Mouse (Mus musculus): ENCODE data around the gene Fam196b.

Fam196b gene

DNA sequence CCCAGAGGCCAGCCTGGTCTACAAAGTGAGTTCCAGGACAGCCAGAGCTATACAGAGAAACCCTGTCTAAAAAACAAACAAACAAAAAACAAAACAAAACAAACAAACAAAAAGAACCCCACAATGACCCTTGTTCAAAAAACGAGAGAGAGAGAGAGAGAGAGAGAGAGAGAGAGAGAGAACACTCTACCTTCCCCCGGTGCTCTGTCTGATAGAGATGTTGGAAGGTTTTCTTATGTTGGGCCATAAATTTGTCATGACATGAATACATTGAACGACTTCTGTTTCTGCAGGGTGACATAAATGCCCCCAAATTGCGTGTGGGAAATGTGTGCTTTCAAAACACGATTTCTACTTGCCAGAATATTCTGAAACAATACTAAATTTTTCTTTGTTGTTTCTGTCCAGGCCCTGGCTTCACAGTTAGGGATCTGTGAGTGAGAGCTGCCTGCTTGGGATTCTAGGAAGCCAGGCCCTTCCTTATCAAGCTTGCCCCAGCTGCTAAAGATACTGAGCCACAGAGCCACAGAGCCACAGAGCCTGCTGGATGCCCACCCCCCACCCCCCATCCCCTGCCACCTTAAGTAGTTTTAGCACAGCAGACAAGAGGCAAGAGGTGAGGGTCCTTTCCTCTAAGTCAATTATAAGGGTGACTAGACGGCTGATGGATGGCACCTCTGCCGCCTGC lies 17.9 kb downstream of the Fam196b start:
- DNase-seq (ENCODE audit: low spot score), result no peak

DNA sequence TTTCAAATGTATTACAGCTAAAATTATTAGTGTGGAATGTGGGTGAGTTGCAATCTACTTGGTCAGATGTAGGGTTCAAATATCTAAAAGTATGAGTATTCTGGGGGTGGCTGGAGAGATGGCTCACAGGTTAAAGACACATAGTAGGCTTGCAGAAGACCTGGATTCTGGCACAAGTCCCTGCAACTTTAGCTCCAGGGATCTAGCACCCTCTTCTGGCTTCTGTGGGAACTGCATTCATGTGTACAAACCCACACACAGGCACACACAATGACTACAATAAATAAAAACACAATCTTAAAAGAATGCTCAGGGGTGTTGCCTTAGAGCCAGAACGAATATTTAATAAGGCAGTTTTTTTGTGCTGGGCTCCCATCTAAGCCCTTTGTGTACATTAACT lies 23.3 kb downstream of the Fam196b start:
- DNase-seq (ENCODE audit: low spot score), result no peak

DNA sequence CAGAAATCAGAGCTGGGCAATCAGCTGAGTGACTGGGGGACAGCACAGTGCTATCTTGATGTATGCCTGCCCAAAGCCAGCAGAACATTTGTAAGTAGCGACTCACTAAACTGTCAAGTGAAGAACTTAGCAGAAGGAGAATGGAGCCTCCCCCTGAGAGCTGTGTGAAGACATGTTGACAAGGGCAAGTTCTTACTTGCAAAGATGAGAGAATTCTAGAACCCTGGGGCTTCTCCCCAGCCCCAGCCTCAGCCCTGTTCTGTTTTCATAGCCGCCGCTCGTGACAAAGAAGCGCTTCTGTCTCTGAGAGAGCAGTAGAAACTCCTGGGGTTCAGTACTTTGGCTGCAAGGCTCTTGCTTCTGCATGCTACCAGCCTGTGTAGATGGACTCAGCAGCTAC lies 25.1 kb downstream of the Fam196b start:
- DNase-seq (ENCODE audit: low spot score), result no peak

DNA sequence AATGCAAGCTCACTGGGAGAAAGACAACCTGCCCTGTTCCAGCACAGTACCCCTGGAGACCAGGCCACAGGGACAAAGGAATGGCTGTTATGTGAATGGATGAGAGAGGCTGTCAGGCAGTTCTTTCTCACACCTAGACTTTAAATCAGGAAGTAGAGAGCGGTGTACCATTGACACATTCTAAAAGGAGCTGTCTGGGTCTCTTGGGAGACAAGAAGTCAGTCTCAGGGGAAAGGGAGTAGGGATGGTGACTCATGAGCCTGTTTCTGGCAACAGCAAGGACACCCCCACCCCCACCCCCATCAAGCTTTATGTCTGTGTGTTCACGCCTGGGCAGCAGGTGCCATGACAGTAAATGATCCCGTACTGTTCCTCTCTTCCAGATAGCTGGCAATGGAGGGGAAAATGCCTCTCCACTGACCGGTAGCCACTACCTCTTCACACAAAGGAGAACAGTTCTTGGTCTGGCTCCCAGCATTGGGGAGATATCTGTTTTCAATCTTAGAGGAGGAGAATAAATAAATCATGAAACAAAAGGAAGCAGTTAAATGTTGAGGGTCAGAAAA lies 29.2 kb downstream of the Fam196b start:
- DNase-seq (ENCODE audit: low spot score), result no peak

DNA sequence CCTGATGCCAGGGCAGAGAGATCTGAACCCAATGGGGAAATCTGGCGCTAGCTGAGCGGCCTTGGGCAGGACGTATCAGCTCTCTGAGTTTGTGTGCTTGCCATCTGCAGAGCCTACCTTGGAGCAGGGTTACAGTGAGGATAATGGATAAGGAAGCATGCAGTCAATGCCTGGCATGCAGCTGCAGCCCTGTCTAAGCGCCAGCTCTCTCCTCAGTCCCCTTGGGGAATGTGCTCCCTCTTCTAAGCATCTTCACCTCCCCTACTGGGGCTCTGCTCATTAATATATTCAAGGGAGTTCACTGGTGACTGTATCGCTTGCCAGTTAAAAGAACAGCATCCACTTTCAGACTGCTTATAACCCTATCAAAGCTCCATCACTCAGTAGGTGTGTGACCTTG lies 29.7 kb downstream of the Fam196b start:
- no peak for DNase-seq (ENCODE audit: low spot score)

DNA sequence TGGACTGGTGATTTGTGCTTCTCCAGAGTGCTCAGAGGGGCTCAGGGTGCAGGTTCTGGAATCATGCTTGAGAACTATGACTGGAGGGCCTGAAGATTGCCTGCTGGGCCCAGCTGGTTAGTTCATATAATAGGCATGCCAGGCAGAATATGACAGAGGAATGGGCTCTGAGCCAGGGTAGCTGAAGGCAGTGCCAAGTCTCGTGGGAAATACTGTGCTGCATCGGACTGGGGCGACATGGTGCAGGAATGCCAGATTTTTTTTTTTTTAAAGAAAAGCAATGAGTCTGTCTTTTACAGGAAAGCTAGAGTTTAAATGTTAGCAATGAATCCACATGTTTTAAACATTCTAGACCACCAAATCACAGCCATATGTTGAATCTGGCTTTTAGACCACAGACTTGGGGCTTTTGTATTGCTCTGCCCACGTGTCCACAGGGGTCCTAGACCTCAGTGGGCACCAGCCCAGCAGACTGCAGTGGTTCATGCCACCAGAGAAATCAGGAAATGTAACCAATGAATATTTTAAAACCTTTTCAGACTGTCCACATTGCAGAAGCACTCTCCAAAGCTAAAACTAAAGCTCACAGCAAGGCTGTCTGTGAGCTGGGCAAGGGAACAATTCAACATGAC lies 33.8 kb downstream of the Fam196b start:
- DNase-seq (ENCODE audit: low spot score), result no peak

DNA sequence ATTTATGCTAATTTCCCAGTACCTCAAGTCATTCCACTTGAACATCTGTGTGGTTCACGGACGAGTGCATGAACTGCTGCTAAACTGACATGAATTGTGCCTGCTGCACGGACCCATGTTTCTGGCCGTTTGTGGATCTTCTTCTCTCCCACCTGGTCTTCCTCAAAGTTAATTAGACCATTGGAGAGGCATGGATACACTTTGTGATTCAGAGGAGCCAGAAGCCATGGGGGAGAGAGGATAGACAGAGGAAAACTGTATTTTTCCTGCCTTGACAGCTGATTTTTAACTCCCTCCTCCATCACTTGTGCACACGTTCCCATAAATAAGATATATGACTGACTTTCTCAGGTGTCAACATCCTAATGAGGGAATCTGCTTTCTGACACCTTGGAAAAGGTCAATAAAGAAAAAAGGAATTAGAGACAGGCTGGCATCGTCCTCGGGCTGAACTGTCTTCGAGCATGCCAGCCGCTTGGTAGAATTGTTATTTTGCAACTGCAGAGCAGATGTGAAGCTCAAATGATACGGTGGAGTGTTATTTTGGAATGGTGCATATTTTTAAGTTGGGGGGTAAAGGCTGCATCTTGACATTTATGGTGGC lies 34.9 kb downstream of the Fam196b start:
- DNase-seq (ENCODE audit: low spot score), result no peak

DNA sequence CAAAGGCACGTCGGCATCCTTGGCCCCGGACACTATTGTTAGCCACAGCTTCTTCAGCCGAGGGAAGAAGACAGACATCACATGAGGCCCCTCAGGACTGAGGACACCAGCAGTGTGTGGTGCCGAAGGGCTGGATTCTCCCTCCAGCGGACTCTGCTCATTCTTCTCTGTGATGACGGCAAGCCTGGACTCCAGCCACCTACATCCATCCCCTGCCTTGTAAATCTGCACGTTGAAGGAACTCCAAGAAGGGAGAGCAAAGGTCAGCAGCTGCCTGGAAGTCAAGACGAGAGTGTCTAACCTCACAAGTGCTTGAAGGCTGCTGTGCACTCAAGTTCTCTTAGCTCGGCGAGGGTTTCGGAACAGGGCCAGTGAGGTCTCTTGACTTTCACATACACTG lies 40.8 kb downstream of the Fam196b start:
- no peak for DNase-seq (ENCODE audit: low spot score)

DNA sequence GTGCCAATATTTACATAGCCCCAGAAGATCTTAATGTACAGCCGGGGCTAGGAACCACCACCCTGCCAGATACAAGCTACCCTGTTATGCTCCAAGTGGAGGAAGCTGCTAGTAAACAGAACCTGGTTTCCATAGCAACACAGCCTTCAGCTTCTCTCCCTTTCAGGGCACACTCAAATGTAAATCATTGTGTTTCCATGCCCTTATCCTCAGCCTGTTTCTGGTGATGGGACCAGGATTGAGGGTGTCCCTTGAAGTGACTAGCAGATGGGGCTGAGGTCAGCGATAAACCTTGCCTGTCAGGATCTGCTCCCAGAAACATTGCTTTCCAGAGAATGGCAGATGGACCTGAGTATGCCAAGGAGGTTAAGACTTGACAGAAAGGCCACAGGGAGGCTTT lies 41.5 kb downstream of the Fam196b start:
- no peak for DNase-seq (ENCODE audit: low spot score)

DNA sequence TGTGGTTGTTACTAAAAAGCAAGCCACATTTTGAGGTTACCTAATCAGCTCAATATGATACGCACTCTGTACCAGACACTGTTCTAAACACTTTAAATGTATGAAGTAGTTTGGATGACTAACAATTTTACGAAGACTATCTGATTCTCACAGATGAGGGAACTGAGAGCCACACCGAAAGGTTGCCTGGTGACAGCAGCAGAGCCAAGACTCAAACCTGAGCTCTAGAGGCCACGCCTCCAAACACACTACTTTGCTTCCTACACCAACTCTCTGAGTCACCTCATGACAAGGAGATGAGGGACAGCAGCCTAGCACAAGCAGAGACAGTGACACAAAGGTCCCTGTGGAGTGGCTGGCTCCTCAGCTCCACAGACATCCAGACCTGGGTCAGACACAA lies 57.6 kb downstream of the Fam196b start:
- no peak for DNase-seq (ENCODE audit: low spot score)

DNA sequence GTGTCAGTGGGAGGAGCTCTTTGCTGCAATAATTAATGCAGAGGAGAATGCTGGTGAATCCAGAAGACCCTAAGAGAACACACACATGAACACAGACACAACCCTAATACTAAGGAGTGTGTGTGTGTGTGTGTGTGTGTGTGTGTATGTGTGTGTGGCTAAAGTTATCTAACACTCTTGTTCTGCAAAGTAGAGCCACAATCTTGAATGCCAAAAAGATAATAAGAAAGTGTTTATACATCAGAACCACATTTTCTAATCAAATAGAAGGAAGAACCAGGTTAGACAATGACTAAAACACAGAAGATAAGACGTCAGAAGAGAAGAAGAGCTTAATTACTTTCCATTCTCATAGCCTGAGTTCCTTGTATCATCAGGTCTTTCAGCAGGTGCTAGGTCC lies 60.9 kb downstream of the Fam196b start:
- DNase-seq (ENCODE audit: low spot score), result no peak

DNA sequence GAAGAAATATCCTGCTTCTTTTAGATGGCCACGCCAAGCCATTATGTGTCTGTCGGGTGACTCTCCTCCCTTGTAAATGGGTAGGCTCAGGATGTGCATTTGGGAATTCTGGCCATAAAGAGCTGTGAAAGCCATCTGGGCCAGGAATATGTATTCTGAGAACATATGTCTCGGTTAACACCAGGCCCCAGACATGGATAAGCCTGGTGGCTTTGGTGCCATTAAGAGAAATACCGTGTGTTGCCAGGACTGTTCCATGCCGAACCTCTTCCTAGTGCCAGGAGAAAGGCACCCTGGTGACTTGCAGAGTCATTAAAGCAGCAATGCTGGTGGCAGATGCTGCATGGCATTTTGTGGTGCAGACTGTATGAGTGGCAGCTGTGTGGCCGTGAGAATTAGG lies 63.0 kb downstream of the Fam196b start:
- DNase-seq (ENCODE audit: low spot score), result no peak

DNA sequence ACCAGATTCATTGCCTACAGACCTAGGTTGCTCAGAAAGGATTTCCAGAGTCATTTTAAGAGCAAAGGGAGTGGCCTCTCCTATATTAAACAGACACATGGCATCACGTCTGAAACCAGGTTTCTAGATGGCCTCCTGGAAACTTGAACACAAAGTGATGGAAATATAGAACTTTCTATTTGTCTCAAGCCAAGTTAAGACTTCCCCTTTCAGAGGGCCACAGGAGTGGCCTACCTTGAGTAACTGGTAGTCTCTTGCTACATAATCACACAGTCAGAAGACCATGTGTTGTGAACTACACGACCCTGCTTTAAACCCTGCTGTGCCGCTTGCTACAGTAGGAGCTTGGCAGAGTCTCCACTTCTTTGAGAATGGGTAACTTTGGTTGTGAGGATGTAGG lies 68.9 kb downstream of the Fam196b start:
- no peak for DNase-seq (ENCODE audit: low spot score)

DNA sequence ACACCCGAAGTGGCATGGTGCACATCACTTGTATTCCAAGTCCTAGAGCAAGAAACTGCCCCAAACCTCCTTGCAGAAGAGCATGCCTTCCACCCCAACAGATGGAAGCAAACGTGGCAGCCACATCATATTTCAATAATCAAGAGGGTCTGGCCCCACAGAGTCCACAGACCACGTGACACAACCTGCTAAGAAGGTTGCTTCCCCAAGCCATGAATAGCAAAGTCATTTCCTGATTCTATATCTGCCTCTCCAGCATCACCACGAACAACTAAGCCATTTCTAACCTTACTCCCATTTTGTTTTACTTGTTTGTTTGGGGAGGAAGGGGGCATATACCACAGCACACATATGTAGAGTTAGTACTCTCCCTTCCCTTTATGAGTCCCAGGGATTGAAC lies 69.6 kb downstream of the Fam196b start:
- no peak for DNase-seq (ENCODE audit: low spot score)

DNA sequence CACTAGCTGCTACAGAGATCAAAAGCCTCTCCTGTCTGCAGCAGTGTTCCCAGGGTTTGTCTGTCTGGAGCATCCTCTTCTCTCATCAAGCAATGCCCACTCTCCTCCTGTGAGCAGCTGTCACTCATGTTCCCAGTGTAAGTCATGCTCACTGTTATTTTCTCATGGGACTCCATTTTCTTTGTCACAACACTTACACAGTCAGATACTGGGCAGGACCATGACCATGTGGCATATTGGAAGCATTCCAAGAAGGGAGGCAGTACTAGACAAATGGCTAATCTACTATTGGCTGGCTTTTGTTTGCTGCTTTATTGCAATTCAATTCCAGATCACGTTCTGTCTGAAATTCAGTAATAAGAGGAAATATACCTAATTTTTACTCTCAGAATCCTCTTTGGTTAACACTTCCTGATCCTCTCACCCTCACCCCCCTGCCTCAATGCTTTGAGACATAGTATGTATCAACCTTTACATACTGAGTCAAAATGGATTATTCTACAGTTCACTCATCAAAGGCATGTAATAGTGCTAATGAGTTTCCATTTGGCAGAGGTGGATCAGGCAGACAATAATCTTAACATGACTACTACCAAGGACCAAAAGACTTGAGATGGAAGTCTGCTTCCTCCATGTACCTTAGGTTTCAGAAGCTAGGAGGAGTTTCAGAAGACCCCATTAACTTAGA lies 70.5 kb downstream of the Fam196b start:
- DNase-seq (ENCODE audit: low spot score), result no peak

DNA sequence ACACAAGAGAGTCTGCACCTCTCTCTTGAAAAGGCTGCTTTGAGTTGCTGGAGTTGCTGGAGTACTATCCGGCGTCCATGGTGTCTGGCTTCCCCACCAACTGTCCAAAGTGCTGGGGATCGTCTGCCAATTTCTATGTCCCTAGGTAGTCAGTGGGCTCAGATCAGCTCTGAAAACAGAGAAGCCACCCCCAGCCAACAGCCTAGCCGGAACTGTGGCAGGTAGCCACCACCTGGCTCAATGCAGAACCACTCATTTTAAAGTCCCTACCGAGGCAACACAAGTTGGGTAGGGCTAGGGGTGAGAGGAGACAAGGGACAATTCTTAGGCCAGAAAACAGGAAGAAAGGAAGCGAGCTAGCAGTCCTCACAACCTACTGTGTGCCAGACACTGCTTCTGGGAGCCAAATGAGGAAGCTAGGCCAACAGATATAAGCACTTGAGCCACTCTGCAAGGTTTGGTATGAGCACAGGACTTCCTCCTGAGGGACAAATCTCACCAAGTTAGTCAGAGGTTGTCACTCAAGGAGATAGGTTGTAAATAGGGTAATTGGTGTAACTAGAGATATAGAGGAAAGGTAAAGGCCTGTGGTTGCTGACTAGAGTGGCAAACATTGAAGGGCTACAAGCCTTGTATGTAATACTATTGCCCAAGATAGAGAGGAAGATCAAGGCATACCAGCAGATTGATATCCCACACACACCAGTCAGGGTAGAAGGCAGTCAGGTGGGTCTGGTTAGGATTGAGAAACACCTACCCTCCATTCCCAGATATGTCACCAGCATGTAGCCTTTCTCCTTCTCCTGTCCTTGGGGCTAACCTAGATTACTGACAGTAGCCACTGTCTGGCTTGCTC lies 74.9 kb downstream of the Fam196b start:
- DNase-seq (ENCODE audit: low spot score), result no peak

DNA sequence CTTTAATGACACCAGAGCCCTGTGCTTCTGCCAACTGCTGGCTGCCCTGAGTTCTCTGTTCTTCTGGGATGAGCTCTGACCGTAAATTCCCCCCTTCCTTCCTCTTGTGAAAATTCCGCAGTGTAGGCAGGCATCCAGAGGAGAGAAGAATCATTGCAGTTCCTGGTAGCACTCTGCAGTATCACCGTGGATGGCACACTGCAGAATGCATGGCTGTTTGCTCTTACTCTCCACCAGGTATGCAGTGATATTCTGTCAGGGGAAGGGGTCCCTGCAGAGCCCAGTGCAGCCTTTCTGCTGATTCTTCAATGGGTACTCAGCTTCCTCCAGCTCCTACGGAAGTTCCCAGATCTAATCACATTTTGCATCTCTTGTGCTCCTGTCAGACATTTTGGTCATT lies 77.5 kb downstream of the Fam196b start:
- DNase-seq (ENCODE audit: low spot score), result no peak

DNA sequence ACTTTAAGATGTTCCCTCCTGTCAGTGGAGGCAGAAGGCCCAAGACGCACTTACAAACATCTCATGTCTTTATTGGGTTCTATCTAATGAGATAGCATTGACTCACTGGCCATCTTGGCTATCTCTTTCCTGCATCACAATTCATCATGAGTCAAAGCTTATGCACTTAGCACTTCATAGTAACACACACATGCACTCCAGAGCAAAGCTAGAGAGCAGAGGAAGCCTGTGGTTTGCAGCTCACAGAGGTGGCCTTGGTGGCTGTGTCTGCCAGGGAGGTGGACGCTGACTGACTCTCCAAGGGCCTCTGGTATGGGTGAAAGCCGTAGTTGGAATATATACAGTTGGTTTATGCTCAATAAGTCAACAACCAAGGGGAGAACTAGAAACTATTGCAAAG lies 81.2 kb downstream of the Fam196b start:
- no peak for DNase-seq (ENCODE audit: low spot score)

DNA sequence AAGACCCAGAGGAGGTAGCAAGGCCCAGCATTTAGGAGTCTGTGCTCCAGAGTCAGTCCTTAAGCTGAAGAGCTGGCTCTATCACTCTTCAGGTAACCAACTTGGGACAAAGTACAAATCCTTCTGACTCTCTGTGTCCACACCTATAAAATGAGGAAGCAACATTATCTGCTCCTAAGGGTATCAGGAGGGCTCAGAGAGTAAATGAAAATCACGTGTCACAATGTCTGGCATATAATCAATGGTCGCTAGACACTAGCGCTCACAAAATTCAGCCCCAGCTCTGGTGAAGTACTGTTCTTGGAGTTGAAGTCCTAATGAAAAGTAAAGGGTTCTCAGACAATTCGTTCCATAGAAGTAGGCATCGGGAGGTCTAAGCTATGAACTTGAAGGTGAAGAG lies 83.0 kb downstream of the Fam196b start:
- DNase-seq (ENCODE audit: low spot score), result no peak

DNA sequence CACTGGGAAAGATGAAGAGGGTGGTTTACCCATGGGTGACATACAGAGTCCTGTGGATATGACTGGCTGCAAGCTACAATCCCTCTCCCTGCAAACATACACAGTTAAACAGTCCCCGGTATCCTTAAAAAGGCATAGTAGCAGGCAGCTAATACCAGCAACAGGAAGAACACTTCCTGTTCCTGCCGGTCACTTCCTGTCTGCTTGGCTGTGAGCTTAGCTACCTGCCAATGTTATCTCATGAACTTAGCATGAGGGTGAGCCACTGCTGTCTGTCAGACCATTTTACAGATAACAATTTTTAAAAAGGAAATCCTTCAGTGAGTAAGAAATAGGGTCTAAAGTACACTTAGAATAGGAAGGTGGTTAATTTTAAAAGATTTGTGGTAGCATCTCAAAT lies 83.9 kb downstream of the Fam196b start:
- no peak for DNase-seq (ENCODE audit: low spot score)

DNA sequence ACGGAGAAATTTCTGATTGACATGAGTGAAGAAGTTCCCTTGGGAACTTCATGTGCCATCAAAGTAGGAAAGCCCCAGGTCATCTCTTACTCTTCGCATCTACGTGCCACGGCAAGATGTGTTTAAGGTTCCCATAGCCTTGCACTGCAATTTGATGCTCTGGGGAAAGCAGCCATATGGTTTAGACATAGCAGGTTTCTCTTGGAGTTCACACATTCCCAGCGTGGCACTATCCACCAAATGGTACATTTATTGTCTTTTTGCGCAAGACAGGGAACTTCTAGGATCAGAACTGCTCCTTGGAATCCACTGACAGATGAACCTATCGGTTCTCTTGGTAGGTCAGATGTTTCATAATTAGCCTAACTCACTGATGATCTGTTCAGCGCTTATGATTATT lies 86.7 kb downstream of the Fam196b start:
- DNase-seq (ENCODE audit: low spot score), result no peak

DNA sequence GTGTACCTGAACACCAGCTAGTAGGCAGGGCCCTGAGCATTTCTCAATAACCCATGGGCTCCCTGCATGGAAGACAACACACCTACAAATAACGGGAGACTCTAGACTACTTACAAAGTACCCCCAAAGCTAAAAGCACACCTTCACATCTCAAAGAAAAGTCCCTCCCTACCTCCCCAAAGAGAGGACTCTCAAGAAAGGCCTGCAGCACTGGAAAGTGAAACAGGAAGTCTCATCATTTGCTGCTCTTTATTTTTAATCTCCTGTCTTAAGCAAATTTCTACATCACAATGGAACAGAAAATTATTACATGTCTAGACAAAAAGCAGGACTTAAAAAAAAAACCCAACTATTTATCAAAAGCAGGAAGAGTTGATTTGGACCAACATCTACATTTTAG lies 90.7 kb downstream of the Fam196b start:
- no peak for DNase-seq (ENCODE audit: low spot score)
